Mouse (Mus musculus) heart, postnatal 0 days (tissue): ENCODE data around the gene Gadd45gip1. TPM values are rescaled to one million over a fixed set of nuclear protein-coding genes. Genes with fewer than 3 reads are reported as not detected.
A peak's percentile ranks its signal among the peaks of the same experiment; 100 is the strongest.

ENCODE experiments used
- ATAC-seq: fragments of 200-750 bp; cut with Nextera tagmentation; 2 replicates; pipeline ENCODE4 v1.8.0; 2017; ENCODE audit warnings: low read depth, moderate number of reproducible peaks, moderate library complexity; ENCODE audit not compliant: insufficient read depth
- DNase-seq: peaks from one replicate; pipeline ENCODE4 v3.0.0-alpha.2; 2016; ENCODE audit warnings: low spot score
- H3K27ac ChIP-seq: fragments of 300-500 bp; sonication (generic); 2 replicates; pipeline ENCODE4 v1.5.1; 2014; ENCODE audit warnings: low read depth, mild to moderate bottlenecking
- H3K27me3 ChIP-seq: fragments of 300-500 bp; sonication (generic); 2 replicates; pipeline ENCODE4 v1.6.1; 2014; ENCODE audit warnings: low read length, mixed read lengths; ENCODE audit not compliant: control insufficient read depth, insufficient read depth
- H3K36me3 ChIP-seq: fragments of 300-500 bp; sonication (generic); replicated peaks from 2 replicates; pipeline ENCODE4 v1.6.1; 2014; ENCODE audit warnings: low read length, mixed read lengths; ENCODE audit not compliant: control insufficient read depth, insufficient read depth
- H3K4me1 ChIP-seq: fragments of 300-500 bp; sonication (generic); 2 replicates; pipeline ENCODE4 v1.6.1; 2014; ENCODE audit warnings: antibody characterized with exemption; ENCODE audit not compliant: control insufficient read depth, insufficient read depth
- H3K4me2 ChIP-seq: fragments of 300-500 bp; sonication (generic); 2 replicates; pipeline ENCODE4 v1.6.1; 2014; ENCODE audit warnings: low read depth, mild to moderate bottlenecking, low read length, moderate library complexity
- H3K4me3 ChIP-seq: fragments of 300-500 bp; sonication (generic); 2 replicates; pipeline ENCODE4 v1.5.1; 2014; ENCODE audit warnings: low read depth, low read length
- H3K9ac ChIP-seq: fragments of 300-500 bp; sonication (generic); replicated peaks from 2 replicates; pipeline ENCODE4 v1.6.1; 2014; ENCODE audit warnings: low read depth, low read length, mixed read lengths
- H3K9me3 ChIP-seq: fragments of 300-500 bp; sonication (generic); replicated peaks from 2 replicates; pipeline ENCODE4 v1.6.1; 2016; ENCODE audit warnings: low read length; ENCODE audit not compliant: control insufficient read depth
- CTCF ChIP-seq: IDR thresholded peaks from 2 replicates; pipeline ENCODE4 v1.5.1; 2016; ENCODE audit warnings: antibody characterized with exemption, control low read depth, low read depth
- EP300 ChIP-seq: IDR thresholded peaks from 2 replicates; pipeline ENCODE4 v1.6.1; 2016; ENCODE audit warnings: antibody characterized with exemption, low read depth
- WGBS: fragments of 180-500 bp; shearing (Covaris S2); extraction: QIAGEN DNeasy Blood & Tissue Kit; methylation state at CpG from one replicate; pipeline ENCODE4 v1.1.7; 2014; 5-methylcytosine and 5-hydroxymethylcytosine counted together
- polyA plus RNA-seq: library from polyadenylated mRNA; unstranded; fragments of >200 nt; fragmentation: Nextera tagmentation; extraction: Ambion mirVana; gene quantifications from 2 replicates; pipeline ENCODE4 v1.2.1, GENCODE M21; 2015
- total RNA-seq: library from RNA; depleted of rRNA; stranded (reverse); fragments of >200 nt; gene quantifications from 2 replicates; pipeline ENCODE4 v1.2.3, GENCODE M21; 2014; ENCODE audit warnings: low replicate concordance

Gadd45gip1 gene
- total and polyA plus RNA-seq, 2 experiments from 2014 or later = 49.8 to 50.0 TPM

DNA sequence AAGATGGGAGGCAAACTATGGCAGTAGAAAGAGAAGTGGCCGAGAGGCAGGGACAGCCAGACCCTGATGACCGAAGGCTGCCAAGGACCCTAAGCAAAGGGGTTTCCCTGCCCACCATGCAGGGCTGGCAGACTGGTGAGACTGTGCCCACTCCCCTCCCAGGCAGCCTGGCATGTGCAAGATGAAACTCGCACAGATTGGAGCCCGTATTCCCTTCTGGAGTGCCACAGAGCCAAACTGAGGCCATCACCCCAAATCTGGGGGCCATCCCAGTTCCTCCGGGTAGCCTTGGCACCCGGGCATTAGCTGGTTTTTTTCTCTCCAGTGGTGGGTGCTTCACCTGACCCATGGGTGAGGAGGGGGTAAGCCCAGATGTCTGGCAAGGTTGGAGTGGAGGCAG is 33.4 kb upstream of the Gadd45gip1 start:
- H3K36me3 ChIP-seq = peaks cover 10% of the 10 kb centered on the region; the same call in 1 of the 2 replicates
- WGBS = 85% methylated on average over 6 of the region's 6 CpGs
- no peak for ATAC-seq
- TF ChIP-seq CTCF (no peak), EP300 (no peak)
- peak overlapping the region; percentile 72; the same call in 1 of the 2 replicates for H3K4me2 ChIP-seq
- no peak for DNase-seq
- H3K4me3 ChIP-seq = no peak overlapping the region; the same call in 1 of the 2 replicates
- H3K4me1 ChIP-seq = peaks cover 16% of the 10 kb centered on the region
- H3K27me3 ChIP-seq = no peaks in the 10 kb centered on the region
- H3K9me3 ChIP-seq = no peaks in the 10 kb centered on the region
- H3K9ac ChIP-seq = no peak overlapping the region
- H3K27ac ChIP-seq = no peak overlapping the region

GRCm38 (mm10) chr8:84798446-84799135 is 32.7 kb upstream of the Gadd45gip1 start:
- no peaks in the 10 kb centered on the region for H3K27me3 ChIP-seq
- peak overlapping the region; percentile 94 for H3K27ac ChIP-seq
- H3K36me3 ChIP-seq = peaks cover 10% of the 10 kb centered on the region; the same call in 1 of the 2 replicates
- TF ChIP-seq EP300 = no peak
- no peak for TF ChIP-seq CTCF
- no peaks in the 10 kb centered on the region for H3K9me3 ChIP-seq
- H3K9ac ChIP-seq = peak overlapping the region; percentile 95
- 76% methylated on average over 10 of the region's 10 CpGs for WGBS
- H3K4me2 ChIP-seq = peak overlapping the region; percentile 72
- ATAC-seq (no peak), DNase-seq (no peak)
- peaks cover 12% of the 10 kb centered on the region for H3K4me1 ChIP-seq
- peak overlapping the region; percentile 72 for H3K4me3 ChIP-seq

DNA sequence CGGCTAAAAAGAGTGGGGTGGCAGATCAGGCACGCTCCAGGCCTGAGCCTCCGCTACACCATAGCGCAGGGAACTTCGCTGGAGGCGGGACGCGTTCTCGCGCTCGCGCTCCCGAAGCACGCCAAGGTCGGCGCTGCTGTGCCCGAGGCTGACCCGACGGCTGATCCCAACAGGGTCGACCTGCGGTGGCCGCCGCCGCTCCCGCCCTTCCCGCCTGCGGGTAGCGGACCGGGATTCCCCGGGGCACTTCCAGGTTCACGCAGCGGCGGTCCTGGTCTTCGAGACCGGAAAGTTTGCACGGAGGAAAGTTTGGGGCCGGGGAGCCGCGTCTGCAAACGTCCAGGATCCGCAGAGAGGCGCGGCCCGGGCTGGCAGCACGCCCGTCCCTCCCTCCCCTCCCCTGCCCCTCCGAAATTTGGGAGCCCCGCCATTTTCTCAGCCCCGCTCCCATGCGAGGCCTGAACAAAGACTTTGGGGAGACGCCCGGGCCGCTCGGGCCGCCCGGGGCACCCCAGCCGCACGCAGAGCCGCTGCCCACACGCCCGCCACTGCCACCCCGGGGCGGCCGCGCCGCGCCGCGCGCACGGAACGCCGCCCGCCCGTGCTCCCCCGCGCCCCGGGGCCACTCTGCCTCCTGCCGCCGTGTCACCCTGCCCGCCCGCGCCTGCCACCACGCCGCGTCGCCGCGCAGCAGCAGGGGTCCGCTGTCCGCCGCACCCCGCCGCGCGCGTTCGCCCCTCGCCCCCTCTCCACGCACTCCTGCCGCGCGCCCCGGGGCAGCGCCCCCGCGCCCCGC is 32.0 kb upstream of the Gadd45gip1 start:
- ATAC-seq = peak; percentile 39
- no peak for DNase-seq
- peak overlapping the region; percentile 95 for H3K9ac ChIP-seq
- peaks cover 10% of the 10 kb centered on the region; the same call in 1 of the 2 replicates for H3K36me3 ChIP-seq
- H3K4me3 ChIP-seq = peak overlapping the region; percentile 72
- H3K9me3 ChIP-seq = no peaks in the 10 kb centered on the region
- TF ChIP-seq CTCF (no peak), EP300 (no peak)
- peaks cover 4% of the 10 kb centered on the region for H3K4me1 ChIP-seq
- under 1% methylated on average over 71 of the region's 108 CpGs for WGBS
- peak overlapping the region; percentile 72 for H3K4me2 ChIP-seq
- no peaks in the 10 kb centered on the region for H3K27me3 ChIP-seq
- peak overlapping the region; percentile 94 for H3K27ac ChIP-seq

DNA sequence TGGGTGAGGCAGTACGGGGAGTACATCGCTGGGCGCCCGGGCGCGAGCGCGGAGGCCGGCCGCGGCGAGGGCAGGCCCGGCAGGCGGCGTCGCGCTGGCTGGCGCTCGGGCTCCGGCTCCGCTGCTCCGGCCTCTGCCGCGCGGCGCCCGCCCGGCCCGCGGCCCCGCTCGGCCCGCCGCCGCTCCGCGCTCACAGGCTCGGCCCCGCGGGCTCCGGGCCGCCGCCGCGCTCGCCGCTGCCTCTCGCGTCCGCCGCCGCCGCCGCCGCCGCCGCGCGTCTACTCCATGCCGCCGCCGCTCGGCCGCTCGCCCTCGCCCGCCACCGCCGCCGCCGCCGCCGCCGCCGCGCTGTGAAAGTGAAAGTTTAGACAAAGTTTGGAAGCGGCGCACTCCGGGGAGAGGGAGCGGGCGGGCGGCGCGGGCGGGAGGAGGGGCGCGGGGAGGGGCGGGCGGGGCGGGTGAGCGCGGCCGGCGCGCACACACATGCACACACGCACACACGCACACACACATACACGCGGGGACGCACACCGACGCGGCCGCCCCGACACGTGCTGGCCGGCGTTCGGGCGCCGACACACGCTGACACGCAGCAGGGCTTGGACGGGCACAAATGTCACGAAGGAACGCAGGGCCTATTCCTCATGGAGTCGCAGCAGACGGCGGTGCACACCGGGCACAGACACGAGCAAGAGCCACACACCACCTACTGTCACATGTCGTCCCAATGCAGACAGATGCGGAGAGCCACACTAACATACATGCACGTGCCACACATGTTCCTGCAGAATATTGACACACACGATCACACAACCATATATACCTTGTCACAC is 31.1 kb upstream of the Gadd45gip1 start, which contains the start of gene Nfix:
Nfix (minus strand) TSS at position 346 of the 833 bp plus-strand sequence.
- Histone ChIP-seq H3K27ac (peak within 1 kb of the TSS; percentile 94), H3K4me3 (peak within 1 kb of the TSS; percentile 72), H3K4me2 (peak within 1 kb of the TSS; percentile 72), H3K27me3 (no peaks in the 10 kb centered on the region), H3K36me3 (peaks cover 10% of the 10 kb centered on the region; the same call in 1 of the 2 replicates), H3K9ac (peak within 1 kb of the TSS; percentile 95), H3K9me3 (no peaks in the 10 kb centered on the region), H3K4me1 (no peaks in the 10 kb centered on the region)
- peak; percentile 55 for ATAC-seq
- peak; percentile 56 for DNase-seq
- TF ChIP-seq EP300 (no peak), CTCF (no peak)
- 1% methylated on average over 43 of the region's 125 CpGs for WGBS

- Histone ChIP-seq H3K4me3 (no peak overlapping the region), H3K4me1 (no peaks in the 10 kb centered on the region), H3K9ac (no peak overlapping the region), H3K4me2 (no peak overlapping the region), H3K9me3 (no peaks in the 10 kb centered on the region), H3K27ac (no peak overlapping the region), H3K36me3 (no peaks in the 10 kb centered on the region), H3K27me3 (no peaks in the 10 kb centered on the region)
- ATAC-seq = no peak
- TF ChIP-seq CTCF = no peak
- TF ChIP-seq EP300 = no peak
- WGBS = 94% methylated on average over 5 of the region's 5 CpGs
- DNase-seq = no peak
Measured at GRCm38 (mm10) chr8:84806031-84806430, 25.3 kb upstream of the Gadd45gip1 start.
